Comparison of ENCODE assay signal across 8 mouse cellular contexts in the genomic region with DNA sequence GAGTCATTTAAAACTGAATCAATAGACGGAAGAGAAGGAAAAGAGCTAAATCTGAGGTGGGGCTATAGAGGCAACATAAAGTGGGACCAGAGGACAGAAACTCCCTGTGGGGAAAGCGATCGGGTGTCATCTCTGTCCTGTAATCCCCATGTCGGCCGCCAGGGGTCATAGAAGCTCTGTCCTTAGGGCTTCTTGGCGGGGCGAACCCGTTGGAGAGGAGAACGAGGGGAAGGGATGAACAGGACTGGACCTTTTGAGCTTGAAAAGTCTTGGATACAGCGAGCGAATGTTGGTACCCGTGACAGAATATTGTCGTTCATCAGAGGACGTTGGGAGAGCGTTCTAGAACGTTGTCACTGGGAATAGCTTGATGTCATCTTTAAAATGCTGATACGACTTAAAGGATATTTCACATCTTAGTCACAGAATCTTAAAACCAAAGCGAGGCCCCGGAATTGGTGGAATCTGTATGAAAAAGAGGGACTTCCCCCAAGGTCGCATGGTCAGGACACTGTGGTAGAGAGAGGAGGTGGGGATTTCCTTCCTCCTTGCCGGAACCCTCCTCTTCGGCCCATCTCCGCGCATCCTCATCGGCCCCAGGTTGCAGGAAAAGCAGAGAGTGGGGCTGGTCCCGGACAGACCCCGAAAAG. TPM values are rescaled to one million over a fixed set of nuclear protein-coding genes. Genes with fewer than 3 reads are reported as not detected.
A peak's percentile ranks its signal among the peaks of the same experiment; 100 is the strongest.
DNase-seq lines count a peak whose midpoint lies in the region; ATAC-seq lines count a peak whose summit lies in the region.

No protein-coding gene starts in this region.

- peak; percentile 57 for DNase-seq in Muller cell, postnatal 12 days (ENCODE audit: inconsistent ontology term)
- peak; percentile 89 for DNase-seq in cerebellum, adult 8-10 months
- peak; percentile 79 to 81 for DNase-seq in layer of hippocampus, postnatal 14 days (ENCODE audit: low spot score in 2 of 2)
- peak; percentile 83 for DNase-seq in lung, postnatal 14 days
- DNase-seq in right cerebral cortex, adult 18-20 months = peak; percentile 88
- DNase-seq in urinary bladder, postnatal 25 days (ENCODE audit: low spot score) = peak; percentile 78

- 5% methylated on average over 27 of the region's 27 CpGs for WGBS in hindbrain, embryonic 13.5 days

- peak overlapping the region; percentile 60; the same call in 1 of the 2 replicates for H3K9ac ChIP-seq in hindbrain, embryonic 13.5 days

- H3K9me3 ChIP-seq in hindbrain, embryonic 13.5 days = no peaks in the 10 kb centered on the region

- H3K4me3 ChIP-seq in hindbrain, embryonic 13.5 days = peak overlapping the region; percentile 67

- peaks cover 41% of the 10 kb centered on the region for H3K4me1 ChIP-seq in hindbrain, embryonic 13.5 days (replicated peaks)

- peak overlapping the region; percentile 76 for H3K4me2 ChIP-seq in hindbrain, embryonic 13.5 days

- ATAC-seq in frontal cortex, adult (ENCODE audit: low TSS enrichment) = peak; percentile 28; the same call in 1 of the 2 replicates
- no peak for ATAC-seq in hindbrain, embryonic 13.5 days (ENCODE audit: low FRiP score)

- no peak overlapping the region for H3K27ac ChIP-seq in hindbrain, embryonic 13.5 days

- H3K36me3 ChIP-seq in hindbrain, embryonic 13.5 days = peaks cover 20% of the 10 kb centered on the region

- H3K27me3 ChIP-seq in hindbrain, embryonic 13.5 days = peaks cover 54% of the 10 kb centered on the region

RNA-seq across cellular contexts. Expression of gene Eml2, which starts 2.3 kb away (rescaled TPM):
- polyA plus RNA-seq in hindbrain, embryonic 13.5 days (2015; fragmentation: Nextera tagmentation; extraction: Ambion mirVana) = 6.6 and 8.2 TPM in 2 replicates
- total RNA-seq in layer of hippocampus, postnatal 14 days (2021) = 100 to 1,000 TPM; 175 to 197 TPM

RNA-seq across cellular contexts. Expression of gene Gipr, which starts 12.6 kb away (rescaled TPM):
- 1.6 and 2.3 TPM in 2 replicates for polyA plus RNA-seq in hindbrain, embryonic 13.5 days (2015; fragmentation: Nextera tagmentation; extraction: Ambion mirVana)
- total RNA-seq in layer of hippocampus, postnatal 14 days (2021) = 1 to 10 TPM in 1 of 2 experiments, under 1 TPM in 1; 0.55 to 1.6 TPM

RNA-seq across cellular contexts. Expression of gene Snrpd2, which starts 29.0 kb away (rescaled TPM):
- polyA plus RNA-seq in hindbrain, embryonic 13.5 days (2015; fragmentation: Nextera tagmentation; extraction: Ambion mirVana) = 123 and 128 TPM in 2 replicates
- 10 to 100 TPM; 76.5 to 86.4 TPM for total RNA-seq in layer of hippocampus, postnatal 14 days (2021)

RNA-seq across cellular contexts. Expression of gene Qpctl, which starts 29.5 kb away (rescaled TPM):
- polyA plus RNA-seq in hindbrain, embryonic 13.5 days (2015; fragmentation: Nextera tagmentation; extraction: Ambion mirVana) = 23.1 and 23.8 TPM in 2 replicates
- total RNA-seq in layer of hippocampus, postnatal 14 days (2021) = 10 to 100 TPM; 19.5 to 22.4 TPM

RNA-seq across cellular contexts. Expression of gene Gpr4, which starts 33.8 kb away (rescaled TPM):
- 1.8 and 2.3 TPM in 2 replicates for polyA plus RNA-seq in hindbrain, embryonic 13.5 days (2015; fragmentation: Nextera tagmentation; extraction: Ambion mirVana)
- total RNA-seq in layer of hippocampus, postnatal 14 days (2021) = 1 to 10 TPM; 4.1 to 4.6 TPM
